Mouse (Mus musculus) heart, postnatal 36 days (tissue): ENCODE data around the gene Loxl3. TPM values are rescaled to one million over a fixed set of nuclear protein-coding genes. Genes with fewer than 3 reads are reported as not detected.

ENCODE experiments used
- DNase-seq, 2 experiments: peaks; one replicate each; pipeline ENCODE4 v3.0.0; 2021 to 2022
- intact Hi-C: fragments of 180-260 bp; cut with DNase I; formaldehyde crosslinking; loops from one replicate; pipeline ENCODE4 v1.15.1; 2025
- microRNA-seq, 2 experiments: library from miRNA; unstranded; fragments of <30 nt; microRNA quantifications; one replicate each; pipeline ENCODE4 v1.2.0; 2021; ENCODE audit warnings: borderline number of aligned reads in 2 of 2
- total RNA-seq, 2 experiments: library from RNA; stranded (reverse); gene quantifications; 2 replicates each; pipeline ENCODE4 v1.2.3; 2021

Gene Loxl3
- total RNA-seq, 2 experiments from 2014 or later = 2.9 to 3.1 TPM

DNA sequence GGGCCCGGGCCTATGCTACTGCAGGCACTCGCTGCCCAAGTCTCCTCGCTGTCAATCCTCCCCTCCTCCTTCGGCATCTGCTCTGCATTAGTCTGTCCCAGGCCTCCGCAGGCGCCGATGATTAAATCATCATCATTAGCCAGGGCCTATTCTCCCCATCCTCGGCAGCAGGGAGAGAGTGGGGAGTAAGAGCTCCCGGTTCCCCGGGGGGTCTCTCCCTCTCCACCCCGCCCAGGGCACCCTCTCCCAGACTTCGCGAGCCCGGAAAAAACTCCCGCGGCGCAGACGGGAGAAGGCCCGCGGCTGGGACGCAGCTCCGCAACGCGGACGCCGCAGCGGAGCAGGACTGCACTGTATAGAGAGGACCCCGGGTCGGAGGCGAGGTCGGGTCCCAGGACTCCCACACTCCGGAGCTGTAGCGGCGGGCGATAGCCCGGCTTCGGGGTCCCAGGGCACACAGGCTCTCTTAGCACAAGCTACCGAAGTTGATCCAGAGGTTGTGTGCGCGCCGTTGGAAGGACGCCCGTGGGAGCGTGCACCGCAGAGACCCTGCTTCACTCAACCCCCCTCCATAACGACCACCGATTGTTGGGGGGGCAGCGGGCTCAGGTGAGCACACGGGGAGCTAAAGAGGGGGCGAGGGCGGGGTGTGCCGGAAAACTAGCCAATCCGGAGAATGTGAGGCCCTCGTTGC is 43.8 kb downstream of the Loxl3 start, which contains the start of gene Pcgf1:
Gene Pcgf1, plus strand, starts transcription at position 240 of the 694 bp plus-strand sequence.
- intact Hi-C loops = loop anchor here (1.0 kb wide), 3 partner anchors 23 to 81 kb away; partner anchors contain the start of genes Aup1, Ccdc142 and Gm42688
- DNase-seq = no peak

DNA sequence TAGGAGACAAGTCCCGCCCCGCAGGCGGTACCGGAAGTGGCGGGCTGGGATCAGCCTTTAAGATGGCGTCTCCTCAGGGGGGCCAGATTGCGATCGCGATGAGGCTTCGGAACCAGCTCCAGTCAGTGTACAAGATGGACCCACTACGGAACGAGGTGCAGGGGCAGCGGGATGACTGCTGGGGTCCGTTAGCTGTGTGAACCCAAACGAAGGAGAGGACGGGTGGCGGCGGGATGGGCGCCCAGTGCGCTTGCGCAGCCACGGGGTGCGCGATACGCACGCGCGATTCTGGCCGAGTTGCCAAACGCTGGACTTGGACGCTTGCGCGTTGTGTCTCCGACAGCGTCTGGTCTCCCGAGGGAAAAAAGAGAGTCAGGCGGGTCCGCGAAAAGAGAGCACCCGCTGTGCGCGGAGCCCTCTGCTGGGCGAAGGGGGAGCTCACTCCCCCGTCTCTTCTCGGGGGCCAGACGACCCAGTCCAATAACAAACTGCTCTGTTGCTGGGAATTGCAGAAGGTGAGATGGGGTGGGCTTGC is 44.4 kb downstream of the Loxl3 start:
- DNase-seq = peak; percentile 100
- intact Hi-C loops = loop anchor here (1.0 kb wide), 3 partner anchors 23 to 82 kb away; partner anchors contain the start of genes Aup1, Ccdc142 and Gm42688

DNA sequence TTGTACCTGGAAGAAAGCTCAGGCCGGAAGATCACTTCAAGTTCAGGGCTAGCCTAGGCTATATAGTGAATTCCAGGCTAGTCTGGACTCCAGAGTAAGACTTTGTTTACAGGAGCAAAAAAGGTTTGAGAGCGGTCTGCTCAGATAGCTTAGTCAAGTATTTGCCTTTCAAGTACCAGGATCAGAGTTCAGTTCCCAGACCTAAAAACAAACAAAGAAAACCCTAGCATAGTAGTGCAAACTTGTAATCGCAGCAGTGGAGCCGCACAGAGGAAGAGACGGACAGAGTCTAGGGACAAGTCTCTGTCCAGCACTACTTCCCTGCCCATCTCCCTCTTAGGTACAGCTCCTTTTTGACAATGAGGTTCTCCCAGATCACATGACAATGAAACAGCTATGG is 46.2 kb downstream of the Loxl3 start:
- intact Hi-C loops = no loop called here

GRCm38 (mm10) chr6:83083497-83083896 is 49.5 kb downstream of the Loxl3 start:
- intact Hi-C loops = no loop called here
- no peak for DNase-seq

More for the DNA sequence above, 46.2 kb downstream of the Loxl3 start:
- no peak for DNase-seq

DNA sequence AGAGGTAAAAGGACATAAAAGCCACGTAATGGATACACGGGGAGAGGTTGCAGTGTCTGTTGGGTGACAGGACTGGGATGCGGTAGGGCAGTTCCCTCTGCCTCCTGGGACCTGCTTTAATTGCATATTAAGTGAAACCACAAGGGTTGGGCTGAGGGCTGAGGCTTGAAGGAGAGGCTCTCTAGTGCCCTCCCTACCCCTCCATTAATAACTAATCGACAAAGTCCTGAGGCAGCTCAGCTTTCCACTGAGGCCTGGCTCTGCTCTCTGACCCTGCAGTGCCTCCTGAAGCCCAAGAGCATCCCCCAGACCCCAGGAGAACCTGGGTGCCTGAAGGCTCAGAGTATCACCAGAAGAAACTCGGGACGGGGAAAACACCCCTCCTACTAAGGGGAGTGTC is 50.5 kb downstream of the Loxl3 start:
- no peak for DNase-seq
- intact Hi-C loops = no loop called here

- intact Hi-C loops = no loop called here
- DNase-seq = peak in 1 of 2 experiments; percentile 18
Measured at GRCm38 (mm10) chr6:83086121-83087035, 52.4 kb downstream of the Loxl3 start, which contains the start of gene Lbx2. Gene Lbx2, plus strand, starts transcription at chr6:83086367.

DNA sequence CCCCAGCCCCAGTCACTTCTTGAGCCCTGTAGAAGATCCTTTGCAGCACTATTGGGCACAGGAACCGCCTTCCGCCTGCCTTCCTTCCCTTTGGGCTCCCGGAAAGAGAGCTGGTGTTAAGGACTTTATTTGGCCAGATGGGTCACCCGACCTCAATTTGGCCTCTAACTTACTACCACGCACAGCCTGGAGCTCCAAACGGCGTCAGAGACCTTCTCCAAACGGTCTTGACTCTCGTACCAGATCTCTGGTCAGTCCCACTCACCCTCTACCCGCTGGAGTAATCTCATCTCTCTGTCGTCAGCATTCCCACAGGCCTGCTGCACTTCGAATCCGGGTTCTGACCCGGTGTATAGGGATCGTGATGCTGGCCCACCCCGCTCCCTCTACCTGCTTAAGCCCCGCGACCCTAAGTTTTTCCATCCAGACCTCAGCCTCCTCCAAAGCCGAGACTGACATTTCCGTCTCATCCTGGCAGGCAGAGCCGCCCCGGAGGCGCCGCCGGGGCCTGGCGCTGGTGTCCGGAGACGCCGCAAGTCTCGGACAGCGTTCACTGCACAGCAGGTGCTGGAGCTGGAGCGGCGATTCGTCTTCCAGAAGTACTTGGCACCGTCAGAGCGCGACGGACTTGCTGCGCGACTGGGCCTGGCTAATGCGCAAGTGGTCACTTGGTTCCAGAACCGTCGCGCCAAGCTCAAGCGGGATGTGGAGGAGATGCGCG is 53.4 kb downstream of the Loxl3 start:
- peak; percentile 45 to 47 for DNase-seq
- intact Hi-C loops = no loop called here

DNA sequence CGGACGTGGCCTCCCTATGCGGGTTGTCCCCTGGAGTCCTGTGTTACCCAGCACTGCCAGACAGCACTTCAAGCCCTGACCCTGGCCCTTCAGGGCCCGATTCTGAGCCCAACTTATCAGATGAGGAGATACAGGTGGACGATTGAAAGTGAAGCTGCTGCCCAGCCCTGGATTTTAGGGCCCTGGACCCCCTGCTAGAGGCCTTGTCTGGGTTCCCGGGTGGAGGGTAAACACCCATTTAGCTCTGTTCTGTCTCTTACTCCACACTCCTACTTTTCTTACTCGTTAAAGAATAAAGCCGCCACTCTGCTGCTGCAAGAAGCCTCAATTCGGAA is 53.9 kb downstream of the Loxl3 start:
- intact Hi-C loops = no loop called here
- peak in 1 of 2 experiments; percentile 47 for DNase-seq

DNA sequence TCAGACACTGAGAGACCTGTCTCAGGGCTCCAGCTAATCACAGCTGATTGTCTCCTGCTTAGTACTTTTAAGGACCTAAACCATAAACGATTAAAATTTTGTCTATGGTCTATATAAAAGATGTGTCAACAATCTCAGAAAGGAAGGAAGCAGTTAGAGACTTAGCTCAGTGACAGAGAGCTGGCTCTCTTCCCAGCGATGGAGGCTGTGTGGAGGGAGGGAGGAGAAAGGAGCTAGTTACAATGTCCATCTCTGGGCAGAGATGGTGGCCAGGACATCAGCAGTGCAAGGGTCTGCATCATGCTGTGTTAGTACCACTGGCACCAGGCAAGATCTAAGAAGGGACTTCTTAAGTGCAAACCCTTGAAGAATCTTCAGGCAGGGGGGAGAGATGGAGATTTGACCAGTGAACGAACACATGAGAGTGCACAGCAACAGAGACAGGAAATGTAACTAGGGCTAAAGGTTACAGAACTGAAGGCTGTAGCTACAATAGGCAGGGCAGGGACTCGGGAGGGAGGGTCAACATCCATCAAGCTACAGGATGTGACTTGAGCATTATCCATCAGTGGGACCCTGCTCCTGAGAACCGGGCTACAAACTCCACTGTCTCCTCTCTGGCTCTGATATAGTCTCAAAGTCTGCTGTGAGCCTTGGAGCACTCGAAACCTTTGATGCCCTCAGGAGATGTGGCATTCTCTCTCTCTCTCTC is 58.6 kb downstream of the Loxl3 start:
- intact Hi-C loops = no loop called here

GRCm38 (mm10) chr6:83095968-83096367 is 62.0 kb downstream of the Loxl3 start:
- intact Hi-C loops = no loop called here
- DNase-seq = no peak

More for the DNA sequence above, 58.6 kb downstream of the Loxl3 start:
- DNase-seq = no peak

GRCm38 (mm10) chr6:83098411-83098810 is 64.4 kb downstream of the Loxl3 start:
- intact Hi-C loops = no loop called here
- no peak for DNase-seq

- peak; percentile 87 to 88 for DNase-seq
- intact Hi-C loops = loop anchor here (1.0 kb wide), 3 partner anchors 23 to 105 kb away; partner anchors contain the start of gene Aup1
Measured at GRCm38 (mm10) chr6:83101316-83101687, 67.3 kb downstream of the Loxl3 start, which contains the start of the genes Ccdc142 and Gm42688. Gene Ccdc142, plus strand, starts transcription at chr6:83101601. Gene Gm42688, plus strand, starts transcription at chr6:83101617.

DNA sequence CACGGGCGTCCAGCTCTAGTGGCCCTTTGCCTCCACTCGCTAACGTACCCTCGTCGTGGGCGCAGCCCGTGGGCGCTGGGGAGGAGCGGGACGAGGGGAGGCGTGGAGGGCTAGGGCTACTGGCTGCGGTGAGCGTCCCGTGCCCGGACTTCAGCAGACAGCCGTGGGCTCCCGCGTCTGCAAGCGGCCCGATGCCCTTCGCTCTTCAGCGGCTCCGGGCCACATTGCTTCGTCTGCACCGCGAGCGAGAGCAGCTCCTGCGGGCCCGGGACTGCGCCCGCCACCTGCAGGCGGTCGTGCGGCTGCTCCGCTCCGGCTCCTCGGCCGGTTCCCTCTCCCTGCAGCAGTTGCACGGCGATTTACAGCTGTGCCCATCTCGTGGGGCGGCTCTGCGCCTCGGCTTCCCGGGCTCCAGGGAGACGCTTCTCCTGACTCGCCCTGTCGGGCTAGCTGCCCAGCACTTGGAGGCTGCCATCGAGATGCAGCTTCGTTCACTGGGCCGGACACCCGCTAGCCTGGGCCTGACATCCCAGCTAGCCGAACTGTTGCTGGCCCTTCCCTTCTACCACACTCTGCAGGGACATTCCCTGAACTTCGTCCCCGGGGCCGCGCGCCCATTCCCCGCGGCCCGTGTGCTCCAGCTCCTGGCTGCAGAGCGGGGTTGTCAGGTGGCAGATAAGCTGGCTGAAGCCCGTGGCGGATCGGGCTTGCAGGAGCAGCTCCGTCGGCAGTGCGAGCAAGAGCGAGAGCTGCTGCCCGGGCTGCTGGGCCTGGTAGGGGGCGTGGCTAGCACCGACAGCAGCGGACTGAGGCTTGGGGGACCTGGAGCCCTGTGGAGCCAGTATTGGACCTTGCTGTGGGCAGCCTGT is 67.9 kb downstream of the Loxl3 start:
- intact Hi-C loops = loop anchor here (1.0 kb wide), 3 partner anchors 24 to 106 kb away; partner anchors contain the start of gene Aup1
- peak; percentile 59 to 63 for DNase-seq

Small RNA genes within 50 kb of the gene (microRNA-seq; reads per million reads assigned to microRNA genes)
- 0 reads per million in 2 experiments for gene Mir3470a
- 0 reads per million in 2 experiments for gene Mir7040

Other genes starting within 250 kb of the Loxl3 start
- gene Sema4f, start 94.4 kb upstream of the Loxl3 start, total RNA-seq = under 1 TPM; 0.22 TPM
- not detected for gene M1ap, start 87.3 kb upstream of the Loxl3 start, total RNA-seq
- 1 to 10 TPM; 2.8 to 4.3 TPM for gene Dok1, start 702 bp upstream of the Loxl3 start, total RNA-seq
- gene Aup1, start 20.3 kb downstream of the Loxl3 start, total RNA-seq = 10 to 100 TPM; 78.1 to 82.2 TPM
- 10 to 100 TPM; 34.2 to 35.4 TPM for gene Htra2, start 21.1 kb downstream of the Loxl3 start, total RNA-seq
- under 1 TPM; 0.65 to 0.89 TPM for gene Dqx1, start 23.7 kb downstream of the Loxl3 start, total RNA-seq
- gene Tlx2, start 36.1 kb downstream of the Loxl3 start, total RNA-seq = not detected
- 10 to 100 TPM in 1 of 2 experiments, 1 to 10 TPM in 1; 8.6 to 10.1 TPM for gene Pcgf1, start 43.7 kb downstream of the Loxl3 start, total RNA-seq
- gene Lbx2, start 52.2 kb downstream of the Loxl3 start, total RNA-seq = 1 to 10 TPM in 1 of 2 experiments, under 1 TPM in 1; 0.68 to 1.1 TPM
- gene Ccdc142, start 67.4 kb downstream of the Loxl3 start, total RNA-seq = 1 to 10 TPM; 1.4 to 1.5 TPM
- gene Gm42688, start 67.4 kb downstream of the Loxl3 start, total RNA-seq = 1 to 10 TPM; 1.1 to 1.4 TPM
- gene Mrpl53, start 74.9 kb downstream of the Loxl3 start, total RNA-seq = 100 to 1,000 TPM; 123 to 132 TPM
- gene Mogs, start 81.3 kb downstream of the Loxl3 start, total RNA-seq = 1 to 10 TPM; 8.2 to 8.8 TPM
- gene Wbp1, start 87.4 kb downstream of the Loxl3 start, total RNA-seq = 10 to 100 TPM; 71.0 to 71.7 TPM
- 10 to 100 TPM; 14.5 to 16.0 TPM for gene Ino80b, start 91.3 kb downstream of the Loxl3 start, total RNA-seq
- 1 to 10 TPM; 4.6 to 5.5 TPM for gene Rtkn, start 101.3 kb downstream of the Loxl3 start, total RNA-seq
- 1 to 10 TPM; 1.4 to 1.5 TPM for gene Wdr54, start 122.2 kb downstream of the Loxl3 start, total RNA-seq
- gene 1700003E16Rik, start 122.2 kb downstream of the Loxl3 start, total RNA-seq = under 1 TPM; 0.16 to 0.39 TPM
- gene Dctn1, start 131.7 kb downstream of the Loxl3 start, total RNA-seq = 100 to 1,000 TPM; 137 to 139 TPM
- not detected for gene Slc4a5, start 185.7 kb downstream of the Loxl3 start, total RNA-seq